Mouse (Mus musculus) embryonic facial prominence, embryonic 11.5 days (tissue): Measurements from ENCODE around the gene Txnrd2. TPM values are rescaled to one million over a fixed set of nuclear protein-coding genes. Genes with fewer than 3 reads are reported as not detected.

Experiments
- ATAC-seq: fragments of 200-750 bp; cut with Nextera tagmentation; replicated peaks from 2 replicates; pipeline ENCODE4 v1.8.0; 2017; ENCODE audit warnings: low read depth; ENCODE audit not compliant: insufficient number of reproducible peaks, low FRiP score, low TSS enrichment
- DNase-seq: peaks from one replicate; pipeline ENCODE4 v3.0.0-alpha.2; 2015; ENCODE audit warnings: low spot score
- H3K27ac ChIP-seq: fragments of 300-500 bp; sonication (generic); replicated peaks from 2 replicates; pipeline ENCODE4 v1.5.1; 2014; ENCODE audit warnings: mild to moderate bottlenecking, low read depth, low read length, control low read depth
- H3K27me3 ChIP-seq: fragments of 300-500 bp; sonication (generic); 2 replicates; pipeline ENCODE4 v1.6.1; 2014; ENCODE audit warnings: mild to moderate bottlenecking, low read length, moderate library complexity, mixed read lengths; ENCODE audit not compliant: control insufficient read depth, insufficient read depth
- H3K36me3 ChIP-seq: fragments of 300-500 bp; sonication (generic); replicated peaks from 2 replicates; pipeline ENCODE4 v1.6.1; 2014; ENCODE audit warnings: low read depth, mild to moderate bottlenecking, low read length, moderate library complexity, mixed read lengths; ENCODE audit not compliant: control insufficient read depth, insufficient read depth
- H3K4me1 ChIP-seq: fragments of 300-500 bp; sonication (generic); 2 replicates; pipeline ENCODE4 v1.6.1; 2014; ENCODE audit warnings: low read length, mixed read lengths; ENCODE audit not compliant: control insufficient read depth, insufficient read depth
- H3K4me2 ChIP-seq: fragments of 300-500 bp; sonication (generic); 2 replicates; pipeline ENCODE4 v1.6.1; 2014; ENCODE audit warnings: low read depth, mild to moderate bottlenecking, control low read depth, low read length, moderate library complexity
- H3K4me3 ChIP-seq: fragments of 300-500 bp; sonication (generic); 2 replicates; pipeline ENCODE4 v1.5.1; 2014; ENCODE audit warnings: low read depth, low read length, control low read depth
- H3K9ac ChIP-seq: fragments of 300-500 bp; sonication (generic); replicated peaks from 2 replicates; pipeline ENCODE4 v1.6.1; 2014; ENCODE audit warnings: mild to moderate bottlenecking, control low read depth, low read length
- H3K9me3 ChIP-seq: fragments of 300-500 bp; sonication (generic); replicated peaks from 2 replicates; pipeline ENCODE4 v1.6.1; 2016; ENCODE audit warnings: mild to moderate bottlenecking, low read length, inconsistent platforms, mixed read lengths; ENCODE audit not compliant: control insufficient read depth
- WGBS: fragments of 180-500 bp; shearing (Covaris S2); extraction: QIAGEN DNeasy Blood & Tissue Kit; methylation state at CpG from one replicate; pipeline ENCODE4 v1.1.7; 2014; 5-methylcytosine and 5-hydroxymethylcytosine counted together
- polyA plus RNA-seq: library from polyadenylated mRNA; unstranded; fragments of >200 nt; fragmentation: Nextera tagmentation; extraction: Ambion mirVana; gene quantifications from 2 replicates; pipeline ENCODE4 v1.2.1, GENCODE M21; 2014

Txnrd2 gene
- polyA plus RNA-seq, 1 experiment from 2014 or later = 15.9 TPM

DNA sequence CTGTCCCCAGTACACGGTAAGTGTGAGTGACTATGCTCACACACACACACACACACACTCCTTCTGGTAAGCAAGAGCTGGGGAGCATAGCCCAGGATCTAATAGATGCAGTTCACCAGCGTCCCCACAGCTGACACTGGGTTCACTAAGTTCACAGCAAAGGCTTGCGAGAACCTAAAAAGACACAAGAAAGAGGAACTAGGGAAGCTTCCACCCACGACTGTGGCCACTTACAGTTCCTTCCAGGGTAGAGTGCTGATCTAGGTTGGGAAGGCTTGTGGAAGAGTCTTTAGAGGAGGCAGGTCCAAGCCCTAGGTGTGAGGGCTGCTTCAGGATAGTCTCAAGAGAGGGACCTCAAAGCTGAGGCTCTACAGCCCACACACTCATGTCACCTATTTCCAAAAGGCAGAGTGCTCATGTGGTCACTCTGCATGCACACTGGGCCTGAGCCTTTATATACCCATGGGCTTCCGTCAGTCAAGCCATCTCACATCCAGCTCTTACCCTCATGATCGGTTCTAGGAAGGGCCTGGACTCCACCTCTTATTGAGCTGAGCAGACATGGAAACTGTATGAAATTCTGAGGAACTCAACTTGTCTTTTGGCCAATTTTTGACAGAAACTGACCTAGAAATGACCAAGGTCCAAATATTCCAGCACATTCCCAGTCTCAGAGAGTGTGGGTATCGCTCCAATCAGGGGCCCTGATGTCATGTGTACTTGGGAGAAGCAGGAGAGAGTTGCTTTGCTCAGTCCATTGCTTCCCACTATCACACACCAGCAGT is 13.0 kb upstream of the Txnrd2 start:
- no peaks in the 10 kb centered on the region for H3K27me3 ChIP-seq
- no peak overlapping the region for H3K27ac ChIP-seq
- WGBS = 87% methylated on average over 7 of the region's 7 CpGs
- no peak for DNase-seq
- H3K36me3 ChIP-seq = peaks cover 3% of the 10 kb centered on the region; the same call in 1 of the 2 replicates
- H3K9me3 ChIP-seq = no peaks in the 10 kb centered on the region
- no peak overlapping the region for H3K4me3 ChIP-seq
- H3K4me2 ChIP-seq = no peak overlapping the region
- no peak overlapping the region for H3K9ac ChIP-seq
- H3K4me1 ChIP-seq = no peaks in the 10 kb centered on the region
- no peak for ATAC-seq

DNA sequence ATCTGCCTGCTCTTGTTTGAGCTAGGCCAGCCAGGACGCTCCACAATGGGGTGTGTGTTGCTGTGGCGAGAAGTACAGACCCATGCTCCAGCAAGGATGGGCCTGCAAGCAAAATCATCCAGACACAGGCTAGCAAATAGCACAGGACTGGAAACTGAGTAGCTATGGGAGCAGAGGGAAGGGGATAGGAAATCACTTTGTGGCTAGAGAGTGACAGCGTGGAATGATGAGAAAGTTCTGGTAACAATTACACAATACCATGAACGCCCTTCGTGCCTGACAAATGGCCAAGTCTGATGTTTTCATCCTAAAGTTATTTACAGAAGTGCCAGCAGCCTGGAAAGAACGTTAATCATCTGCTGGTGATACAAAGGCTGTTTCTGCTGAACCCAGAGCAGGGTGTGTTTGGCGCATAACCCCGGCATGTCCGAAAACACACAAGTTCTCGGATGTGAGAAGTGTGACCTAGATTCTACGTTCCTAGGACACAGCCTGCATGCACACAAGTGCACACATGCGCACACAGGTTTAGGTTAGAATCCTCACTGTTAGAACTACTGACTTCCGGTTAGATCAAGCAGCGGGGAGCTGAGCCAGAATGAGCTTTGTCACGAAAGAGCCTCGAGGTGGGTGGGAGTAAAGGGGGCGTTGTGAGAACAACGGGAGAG is 10.0 kb upstream of the Txnrd2 start:
- Histone ChIP-seq H3K9ac (no peak overlapping the region), H3K36me3 (no peaks in the 10 kb centered on the region), H3K27ac (no peak overlapping the region), H3K27me3 (no peaks in the 10 kb centered on the region), H3K9me3 (no peaks in the 10 kb centered on the region), H3K4me1 (no peaks in the 10 kb centered on the region), H3K4me2 (no peak overlapping the region), H3K4me3 (no peak overlapping the region)
- 69% methylated on average over 18 of the region's 18 CpGs for WGBS
- DNase-seq = no peak
- ATAC-seq = no peak

DNA sequence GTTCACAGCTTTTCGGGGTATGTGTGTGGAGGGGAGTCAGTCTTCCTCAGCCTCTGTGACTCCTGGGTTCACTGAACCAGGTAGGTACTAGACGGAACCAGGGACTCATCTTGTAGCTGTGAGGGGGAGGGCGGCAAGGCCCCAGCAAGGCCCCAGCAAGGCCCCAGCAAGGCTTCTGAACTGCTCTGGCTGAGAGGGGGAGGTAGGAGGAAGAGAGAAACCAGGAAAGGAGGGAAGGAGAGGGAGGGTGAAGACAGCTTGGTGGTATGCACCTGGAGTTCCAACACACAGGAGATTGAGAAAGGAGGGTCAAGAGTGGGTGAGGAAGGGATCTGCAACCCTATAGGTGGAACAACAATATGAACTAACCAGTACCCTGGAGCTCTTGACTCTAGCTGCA is 9.3 kb upstream of the Txnrd2 start:
- no peaks in the 10 kb centered on the region for H3K9me3 ChIP-seq
- no peaks in the 10 kb centered on the region for H3K4me1 ChIP-seq
- H3K4me3 ChIP-seq = no peak overlapping the region
- H3K36me3 ChIP-seq = no peaks in the 10 kb centered on the region
- no peaks in the 10 kb centered on the region for H3K27me3 ChIP-seq
- no peak for DNase-seq
- no peak overlapping the region for H3K27ac ChIP-seq
- no peak for ATAC-seq
- WGBS = 84% methylated on average over 3 of the region's 3 CpGs
- no peak overlapping the region for H3K4me2 ChIP-seq
- no peak overlapping the region for H3K9ac ChIP-seq

DNA sequence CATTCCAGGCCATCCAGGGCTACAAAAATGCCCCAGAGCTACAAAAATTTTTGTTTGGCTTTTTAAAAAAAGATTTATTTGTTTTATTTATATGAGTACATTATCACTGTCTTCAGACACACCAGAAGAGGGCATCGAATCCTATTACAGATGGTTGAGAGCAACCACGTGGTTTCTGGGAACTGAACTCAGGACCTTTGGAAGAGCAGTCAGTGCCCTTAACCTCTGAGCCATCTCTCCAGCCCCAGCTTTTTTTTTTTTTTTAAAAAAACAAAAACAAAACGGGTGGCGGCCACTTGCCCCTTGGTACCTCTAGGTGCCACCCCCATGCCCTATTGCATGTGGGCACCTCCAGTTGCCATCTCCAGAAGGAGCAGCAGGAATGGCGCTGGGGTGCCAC is 8.7 kb upstream of the Txnrd2 start:
- no peak overlapping the region for H3K9ac ChIP-seq
- no peak for ATAC-seq
- no peak for DNase-seq
- 93% methylated on average over 5 of the region's 5 CpGs for WGBS
- no peak overlapping the region for H3K4me3 ChIP-seq
- H3K36me3 ChIP-seq = no peaks in the 10 kb centered on the region
- H3K27ac ChIP-seq = no peak overlapping the region
- no peaks in the 10 kb centered on the region for H3K27me3 ChIP-seq
- no peak overlapping the region for H3K4me2 ChIP-seq
- no peaks in the 10 kb centered on the region for H3K4me1 ChIP-seq
- no peaks in the 10 kb centered on the region for H3K9me3 ChIP-seq

GRCm38 (mm10) chr16:18418756-18419602 is 7.2 kb upstream of the Txnrd2 start:
- no peak for DNase-seq
- Histone ChIP-seq H3K4me2 (no peak overlapping the region), H3K9me3 (no peaks in the 10 kb centered on the region), H3K9ac (no peak overlapping the region), H3K4me3 (no peak overlapping the region), H3K4me1 (no peaks in the 10 kb centered on the region), H3K27ac (no peak overlapping the region), H3K27me3 (no peaks in the 10 kb centered on the region), H3K36me3 (no peaks in the 10 kb centered on the region)
- 86% methylated on average over 4 of the region's 4 CpGs for WGBS
- no peak for ATAC-seq

- H3K27ac ChIP-seq = no peak overlapping the region
- no peaks in the 10 kb centered on the region for H3K27me3 ChIP-seq
- ATAC-seq (no peak), DNase-seq (no peak)
- 89% methylated on average over 1 of the region's 1 CpGs for whole genome bisulfite sequencing
- H3K4me1 ChIP-seq = no peaks in the 10 kb centered on the region
- H3K4me2 ChIP-seq = no peak overlapping the region
- no peak overlapping the region for H3K9ac ChIP-seq
- no peaks in the 10 kb centered on the region for H3K36me3 ChIP-seq
- no peaks in the 10 kb centered on the region for H3K9me3 ChIP-seq
- no peak overlapping the region for H3K4me3 ChIP-seq
These were observed 6.6 kb upstream of the Txnrd2 start for GRCm38 (mm10) chr16:18419603-18420026.

DNA sequence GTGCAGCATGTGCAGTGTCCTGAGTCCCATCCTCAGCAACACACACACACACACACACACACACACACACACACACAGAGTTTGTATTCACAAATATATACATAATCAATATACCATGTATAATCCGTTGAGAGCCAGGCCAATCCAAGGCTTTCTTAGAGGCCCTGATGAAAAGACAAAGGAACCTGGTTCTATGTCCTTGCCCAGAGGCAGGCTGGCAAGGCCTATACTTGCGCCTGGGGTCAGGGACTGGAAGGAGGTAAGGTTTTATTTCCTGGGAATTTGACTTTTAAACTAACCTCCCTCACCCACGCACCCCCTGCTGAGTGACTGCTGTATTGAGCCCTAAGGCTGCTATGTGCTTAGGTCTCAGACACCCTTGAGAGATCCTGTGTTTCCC is 5.6 kb upstream of the Txnrd2 start:
- Histone ChIP-seq H3K4me1 (no peaks in the 10 kb centered on the region; the same call in 1 of the 2 replicates), H3K9ac (no peak overlapping the region), H3K36me3 (no peaks in the 10 kb centered on the region), H3K27me3 (no peaks in the 10 kb centered on the region), H3K27ac (no peak overlapping the region), H3K9me3 (no peaks in the 10 kb centered on the region), H3K4me2 (no peak overlapping the region), H3K4me3 (no peak overlapping the region)
- ATAC-seq = no peak
- WGBS = 68% methylated on average over 3 of the region's 3 CpGs
- DNase-seq = no peak
